Mouse (Mus musculus): ENCODE data around the gene Rtp3. TPM values are rescaled to one million over a fixed set of nuclear protein-coding genes. Genes with fewer than 3 reads are reported as not detected.

Rtp3 gene
- polyA plus RNA-seq, 1 experiment from 2014 or later: 0.29 TPM

DNA sequence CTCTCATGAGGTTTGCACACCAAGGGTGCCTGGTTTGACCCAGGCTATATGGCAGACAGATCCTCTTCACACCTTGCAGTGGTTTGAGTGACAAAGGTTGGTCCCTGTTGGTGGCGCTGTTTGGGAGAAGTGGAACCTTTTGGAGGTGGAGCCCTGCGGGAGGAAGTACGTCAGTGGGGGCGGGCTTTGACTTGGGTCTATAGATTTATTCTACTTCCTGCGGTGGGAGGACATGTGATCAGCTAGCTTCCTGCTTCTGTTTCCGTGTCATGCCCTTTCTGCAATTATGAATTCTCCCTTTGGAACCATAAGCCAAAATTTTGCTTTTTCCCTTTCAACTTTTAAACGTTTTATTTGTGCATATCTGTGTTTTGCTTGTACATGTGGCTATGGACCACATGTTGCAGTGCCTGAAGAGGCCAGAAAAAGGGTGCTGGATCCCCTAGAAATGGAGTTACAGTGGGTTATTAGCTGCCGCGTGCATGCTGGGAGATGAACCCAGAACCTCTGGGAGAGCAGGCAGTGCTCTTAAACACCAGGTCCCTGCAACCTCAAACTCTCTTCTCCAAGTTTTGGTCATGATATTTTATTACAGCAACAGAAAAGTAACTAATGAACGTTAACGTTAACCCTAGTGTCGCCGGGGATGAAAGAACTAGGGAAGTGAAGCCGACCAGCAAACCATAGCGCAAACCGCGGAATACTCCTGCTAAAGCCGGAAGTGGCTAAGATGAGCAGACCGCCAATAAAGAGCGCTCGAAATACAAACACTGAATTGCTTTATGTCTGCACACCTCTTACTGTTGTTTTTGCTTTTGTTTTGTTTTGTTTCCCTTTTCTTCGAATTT is 25.1 kb downstream of the Rtp3 start:
- Histone ChIP-seq H3K9me3 (replicated peaks; ENCODE audit: control insufficient read depth, low read length) (no peaks in the 10 kb centered on the region), H3K9ac (ENCODE audit: low read depth, low read length) (no peak overlapping the region), H3K27ac (ENCODE audit: low read depth, low read length) (no peak overlapping the region), H3K4me3 (ENCODE audit: low read depth, low read length) (no peak overlapping the region), H3K36me3 (ENCODE audit: control insufficient read depth, insufficient read depth, low read length) (no peaks in the 10 kb centered on the region), H3K4me1 (ENCODE audit: control insufficient read depth, insufficient read depth, low read length) (no peaks in the 10 kb centered on the region), H3K27me3 (ENCODE audit: control insufficient read depth, insufficient read depth, low read length) (no peaks in the 10 kb centered on the region), H3K4me2 (no peak overlapping the region)
- no peak for ATAC-seq (replicated peaks; ENCODE audit: insufficient number of reproducible peaks, low FRiP score, low TSS enrichment)
- WGBS (ENCODE audit: insufficient replicate concordance): 87% methylated on average over 22 of the region's 22 CpGs

- no peak overlapping the region for H3K4me3 ChIP-seq (ENCODE audit: low read depth, low read length)
- H3K27me3 ChIP-seq (ENCODE audit: control insufficient read depth, insufficient read depth, low read length): no peaks in the 10 kb centered on the region
- H3K36me3 ChIP-seq (ENCODE audit: control insufficient read depth, insufficient read depth, low read length): no peaks in the 10 kb centered on the region
- H3K27ac ChIP-seq (ENCODE audit: low read depth, low read length): no peak overlapping the region
- no peaks in the 10 kb centered on the region for H3K9me3 ChIP-seq (replicated peaks; ENCODE audit: control insufficient read depth, low read length)
- WGBS (ENCODE audit: insufficient replicate concordance): 77% methylated on average over 8 of the region's 8 CpGs
- H3K4me1 ChIP-seq (ENCODE audit: control insufficient read depth, insufficient read depth, low read length): no peaks in the 10 kb centered on the region
- no peak overlapping the region for H3K4me2 ChIP-seq
- H3K9ac ChIP-seq (ENCODE audit: low read depth, low read length): no peak overlapping the region
- ATAC-seq (replicated peaks; ENCODE audit: insufficient number of reproducible peaks, low FRiP score, low TSS enrichment): no peak
These were observed 26.7 kb downstream of the Rtp3 start for GRCm38 (mm10) chr9:110963566-110964115.

DNA sequence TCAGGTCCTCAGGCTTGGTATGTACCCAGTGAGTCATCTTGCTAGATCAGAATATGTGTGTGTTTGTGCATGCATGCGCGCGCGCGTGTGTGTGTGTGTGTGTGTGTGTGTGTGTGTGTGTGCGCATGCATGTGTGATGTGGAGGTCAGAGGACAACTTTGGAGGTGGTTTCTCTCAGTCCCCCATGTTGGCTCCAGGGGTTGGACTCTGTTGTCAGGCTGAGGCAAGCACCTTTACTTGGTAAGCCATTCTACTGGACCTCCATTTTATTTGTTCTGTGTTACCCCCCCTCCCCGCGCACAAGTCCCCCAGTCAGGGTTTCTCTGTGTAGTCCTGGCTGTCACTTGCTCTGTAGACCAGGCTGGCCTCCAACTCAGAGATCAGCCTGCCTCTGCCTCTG is 29.0 kb downstream of the Rtp3 start:
- Histone ChIP-seq H3K27me3 (ENCODE audit: control insufficient read depth, insufficient read depth, low read length) (no peaks in the 10 kb centered on the region), H3K4me1 (ENCODE audit: control insufficient read depth, insufficient read depth, low read length) (no peaks in the 10 kb centered on the region), H3K9me3 (replicated peaks; ENCODE audit: control insufficient read depth, low read length) (no peaks in the 10 kb centered on the region), H3K4me3 (ENCODE audit: low read depth, low read length) (no peak overlapping the region), H3K4me2 (no peak overlapping the region), H3K9ac (ENCODE audit: low read depth, low read length) (no peak overlapping the region), H3K36me3 (ENCODE audit: control insufficient read depth, insufficient read depth, low read length) (no peaks in the 10 kb centered on the region), H3K27ac (ENCODE audit: low read depth, low read length) (no peak overlapping the region)
- no peak for ATAC-seq (replicated peaks; ENCODE audit: insufficient number of reproducible peaks, low FRiP score, low TSS enrichment)
- WGBS (ENCODE audit: insufficient replicate concordance): 95% methylated on average over 8 of the region's 8 CpGs

- no peaks in the 10 kb centered on the region for H3K9me3 ChIP-seq (replicated peaks; ENCODE audit: control insufficient read depth, low read length)
- H3K36me3 ChIP-seq (ENCODE audit: control insufficient read depth, insufficient read depth, low read length): no peaks in the 10 kb centered on the region
- H3K4me2 ChIP-seq: no peak overlapping the region
- no peaks in the 10 kb centered on the region for H3K4me1 ChIP-seq (ENCODE audit: control insufficient read depth, insufficient read depth, low read length)
- no peak for ATAC-seq (replicated peaks; ENCODE audit: insufficient number of reproducible peaks, low FRiP score, low TSS enrichment)
- H3K27me3 ChIP-seq (ENCODE audit: control insufficient read depth, insufficient read depth, low read length): no peaks in the 10 kb centered on the region
- no peak overlapping the region for H3K9ac ChIP-seq (ENCODE audit: low read depth, low read length)
- 77% methylated on average over 13 of the region's 13 CpGs for WGBS (ENCODE audit: insufficient replicate concordance)
- H3K4me3 ChIP-seq (ENCODE audit: low read depth, low read length): no peak overlapping the region
- no peak overlapping the region for H3K27ac ChIP-seq (ENCODE audit: low read depth, low read length)
These were observed 29.9 kb downstream of the Rtp3 start for GRCm38 (mm10) chr9:110960230-110961149.

DNA sequence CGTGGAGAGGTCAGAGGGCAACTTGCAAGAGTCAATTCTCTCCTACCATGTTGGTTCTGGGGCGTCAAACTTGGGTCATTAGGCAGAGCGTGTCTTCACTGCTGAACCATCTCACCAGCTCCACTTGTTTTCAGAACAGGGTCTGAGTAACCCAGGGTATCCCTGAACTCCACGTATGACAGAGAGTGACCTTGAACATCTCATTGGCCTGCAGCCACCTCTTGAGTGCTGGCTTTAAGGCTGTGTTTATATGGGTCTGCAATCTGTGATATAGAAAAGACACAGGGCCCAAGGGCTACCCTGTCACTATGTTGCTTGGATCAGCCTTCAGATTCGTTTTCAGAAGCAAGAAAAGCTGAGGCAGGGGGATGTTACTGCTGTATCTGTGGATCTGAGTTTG is 30.7 kb downstream of the Rtp3 start:
- Histone ChIP-seq H3K36me3 (ENCODE audit: control insufficient read depth, insufficient read depth, low read length) (no peaks in the 10 kb centered on the region), H3K27me3 (ENCODE audit: control insufficient read depth, insufficient read depth, low read length) (peaks cover 5% of the 10 kb centered on the region; the same call in 1 of the 2 replicates), H3K9ac (ENCODE audit: low read depth, low read length) (no peak overlapping the region), H3K4me1 (ENCODE audit: control insufficient read depth, insufficient read depth, low read length) (no peaks in the 10 kb centered on the region), H3K27ac (ENCODE audit: low read depth, low read length) (no peak overlapping the region), H3K4me3 (ENCODE audit: low read depth, low read length) (no peak overlapping the region), H3K4me2 (no peak overlapping the region), H3K9me3 (replicated peaks; ENCODE audit: control insufficient read depth, low read length) (no peaks in the 10 kb centered on the region)
- 80% methylated on average over 5 of the region's 5 CpGs for WGBS (ENCODE audit: insufficient replicate concordance)
- no peak for ATAC-seq (replicated peaks; ENCODE audit: insufficient number of reproducible peaks, low FRiP score, low TSS enrichment)

DNA sequence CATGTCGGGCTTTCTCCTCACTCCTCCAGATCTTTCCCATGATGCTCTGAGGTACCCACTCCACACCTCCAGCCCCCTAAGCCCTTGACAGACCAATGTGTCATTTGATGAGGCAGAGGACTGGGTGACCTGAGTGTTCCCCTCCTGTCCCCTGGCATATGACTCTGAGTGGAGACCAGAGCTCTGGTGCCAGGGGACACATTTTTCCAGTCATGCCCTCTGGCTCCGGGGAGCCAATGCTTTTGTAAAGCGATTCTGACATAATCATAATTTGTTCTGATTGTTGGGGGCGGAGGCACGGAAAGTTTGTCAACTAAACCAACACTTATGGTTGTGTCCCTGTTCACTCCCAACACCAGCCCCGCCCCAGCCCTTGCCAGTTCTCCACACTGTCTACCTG is 34.4 kb downstream of the Rtp3 start:
- no peaks in the 10 kb centered on the region for H3K36me3 ChIP-seq (ENCODE audit: control insufficient read depth, insufficient read depth, low read length)
- no peaks in the 10 kb centered on the region for H3K9me3 ChIP-seq (replicated peaks; ENCODE audit: control insufficient read depth, low read length)
- H3K27ac ChIP-seq (ENCODE audit: low read depth, low read length): no peak overlapping the region
- no peak overlapping the region for H3K4me2 ChIP-seq
- no peak overlapping the region for H3K4me3 ChIP-seq (ENCODE audit: low read depth, low read length)
- WGBS (ENCODE audit: insufficient replicate concordance): 83% methylated on average over 6 of the region's 6 CpGs
- no peaks in the 10 kb centered on the region for H3K4me1 ChIP-seq (ENCODE audit: control insufficient read depth, insufficient read depth, low read length)
- H3K9ac ChIP-seq (ENCODE audit: low read depth, low read length): no peak overlapping the region
- ATAC-seq (replicated peaks; ENCODE audit: insufficient number of reproducible peaks, low FRiP score, low TSS enrichment): no peak
- H3K27me3 ChIP-seq (ENCODE audit: control insufficient read depth, insufficient read depth, low read length): peaks cover 5% of the 10 kb centered on the region; the same call in 1 of the 2 replicates

- Histone ChIP-seq H3K4me1 (ENCODE audit: control insufficient read depth, insufficient read depth, low read length) (no peaks in the 10 kb centered on the region), H3K9me3 (replicated peaks; ENCODE audit: control insufficient read depth, low read length) (no peaks in the 10 kb centered on the region), H3K27me3 (ENCODE audit: control insufficient read depth, insufficient read depth, low read length) (peaks cover 5% of the 10 kb centered on the region; the same call in 1 of the 2 replicates), H3K36me3 (ENCODE audit: control insufficient read depth, insufficient read depth, low read length) (no peaks in the 10 kb centered on the region), H3K4me2 (peak overlapping the region; percentile 92; the same call in 1 of the 2 replicates), H3K4me3 (ENCODE audit: low read depth, low read length) (no peak overlapping the region), H3K9ac (ENCODE audit: low read depth, low read length) (no peak overlapping the region), H3K27ac (ENCODE audit: low read depth, low read length) (no peak overlapping the region)
- no peak for ATAC-seq (replicated peaks; ENCODE audit: insufficient number of reproducible peaks, low FRiP score, low TSS enrichment)
- 46% methylated on average over 2 of the region's 2 CpGs for WGBS (ENCODE audit: insufficient replicate concordance)
These were observed 35.5 kb downstream of the Rtp3 start for GRCm38 (mm10) chr9:110954681-110955445.

Measured in heart, embryonic 11.5 days (tissue).